Mouse (Mus musculus) neural tube, embryonic 13.5 days (tissue): ENCODE measurements around the gene Lsamp. TPM values are rescaled to one million over a fixed set of nuclear protein-coding genes. Genes with fewer than 3 reads are reported as not detected.

Experiments used
- ATAC-seq: fragments of 200-750 bp; cut with Nextera tagmentation; 2 replicates; pipeline ENCODE4 v1.8.0; 2017; ENCODE audit warnings: low read depth, mild to moderate bottlenecking, moderate TSS enrichment, moderate library complexity
- H3K27ac ChIP-seq: fragments of 300-500 bp; sonication (generic); replicated peaks from 2 replicates; pipeline ENCODE4 v1.5.1; 2015; ENCODE audit warnings: moderate library complexity, mild to moderate bottlenecking, inconsistent platforms
- H3K27me3 ChIP-seq: fragments of 300-500 bp; sonication (generic); 2 replicates; pipeline ENCODE4 v1.6.1; 2015; ENCODE audit warnings: mild to moderate bottlenecking, inconsistent platforms
- H3K36me3 ChIP-seq: fragments of 300-500 bp; sonication (generic); 2 replicates; pipeline ENCODE4 v1.6.1; 2015; ENCODE audit warnings: mild to moderate bottlenecking, inconsistent platforms
- H3K4me1 ChIP-seq: fragments of 300-500 bp; sonication (generic); replicated peaks from 2 replicates; pipeline ENCODE4 v1.6.1; 2015; ENCODE audit warnings: inconsistent platforms
- H3K4me2 ChIP-seq: fragments of 300-500 bp; sonication (generic); 2 replicates; pipeline ENCODE4 v1.6.1; 2015; ENCODE audit warnings: inconsistent platforms, mild to moderate bottlenecking, moderate library complexity
- H3K4me3 ChIP-seq: fragments of 300-500 bp; sonication (generic); 2 replicates; pipeline ENCODE4 v1.5.1; 2015; ENCODE audit warnings: mild to moderate bottlenecking, inconsistent platforms
- H3K9ac ChIP-seq: fragments of 300-500 bp; sonication (generic); 2 replicates; pipeline ENCODE4 v1.6.1; 2015; ENCODE audit warnings: moderate library complexity, mild to moderate bottlenecking, inconsistent platforms
- H3K9me3 ChIP-seq: fragments of 300-500 bp; sonication (generic); 2 replicates; pipeline ENCODE4 v1.6.1; 2016; ENCODE audit warnings: inconsistent platforms
- WGBS: fragments of 180-500 bp; shearing (Covaris S2); methylation state at CpG from one replicate; pipeline ENCODE4 v1.1.7; 2015; 5-methylcytosine and 5-hydroxymethylcytosine counted together
- polyA plus RNA-seq: library from polyadenylated mRNA; unstranded; fragments of >200 nt; fragmentation: Nextera tagmentation; extraction: Ambion mirVana; gene quantifications from 2 replicates; pipeline ENCODE4 v1.2.1, GENCODE M21; 2015

The Lsamp gene
- polyA plus RNA-seq, 1 experiment from 2014 or later, result 56.5 TPM

GRCm38 (mm10) chr16:40713725-40714124, 729.6 kb downstream of the Lsamp start:
- 45% methylated on average over 3 of the region's 3 CpGs for WGBS
- Histone ChIP-seq H3K36me3 (no peaks in the 10 kb centered on the region), H3K9me3 (no peaks in the 10 kb centered on the region), H3K4me3 (no peak overlapping the region), H3K27ac (no peak overlapping the region), H3K4me2 (no peak overlapping the region), H3K27me3 (no peaks in the 10 kb centered on the region), H3K4me1 (peaks cover 20% of the 10 kb centered on the region), H3K9ac (no peak overlapping the region)
- 0 out of 2 replicates have a peak, but pooled peaks have one; percentile 50 for ATAC-seq

- Histone ChIP-seq H3K4me2 (no peak overlapping the region), H3K4me1 (0 out of 2 replicates have a peak, but pooled peaks cover 4% of the 10 kb centered on the region), H3K9me3 (no peaks in the 10 kb centered on the region), H3K27ac (no peak overlapping the region), H3K9ac (no peak overlapping the region), H3K36me3 (no peaks in the 10 kb centered on the region), H3K27me3 (no peaks in the 10 kb centered on the region), H3K4me3 (no peak overlapping the region)
- WGBS, result 39% methylated on average over 6 of the region's 6 CpGs
- ATAC-seq, result no peak
Measured at GRCm38 (mm10) chr16:40739015-40739414, 754.9 kb downstream of the Lsamp start.

- Histone ChIP-seq H3K36me3 (no peaks in the 10 kb centered on the region), H3K27ac (no peak overlapping the region), H3K4me2 (no peak overlapping the region), H3K4me1 (0 out of 2 replicates have a peak, but pooled peaks cover 4% of the 10 kb centered on the region), H3K9ac (no peak overlapping the region), H3K4me3 (no peak overlapping the region), H3K9me3 (no peaks in the 10 kb centered on the region), H3K27me3 (no peaks in the 10 kb centered on the region)
- 53% methylated on average over 6 of the region's 6 CpGs for WGBS
- ATAC-seq, result no peak
Measured at GRCm38 (mm10) chr16:40739771-40740170, 755.6 kb downstream of the Lsamp start.

GRCm38 (mm10) chr16:40740273-40740672, 756.1 kb downstream of the Lsamp start:
- Histone ChIP-seq H3K36me3 (no peaks in the 10 kb centered on the region), H3K27ac (no peak overlapping the region), H3K4me3 (no peak overlapping the region), H3K27me3 (no peaks in the 10 kb centered on the region), H3K9ac (no peak overlapping the region), H3K4me2 (no peak overlapping the region), H3K4me1 (0 out of 2 replicates have a peak, but pooled peaks cover 4% of the 10 kb centered on the region), H3K9me3 (no peaks in the 10 kb centered on the region)
- 64% methylated on average over 8 of the region's 8 CpGs for WGBS
- no peak for ATAC-seq

GRCm38 (mm10) chr16:40827191-40827590, 843.0 kb downstream of the Lsamp start:
- no peaks in the 10 kb centered on the region for H3K36me3 ChIP-seq
- 89% methylated on average over 1 of the region's 1 CpGs for WGBS
- no peaks in the 10 kb centered on the region for H3K9me3 ChIP-seq
- no peak overlapping the region for H3K9ac ChIP-seq
- H3K4me1 ChIP-seq, result no peaks in the 10 kb centered on the region
- H3K4me3 ChIP-seq, result no peak overlapping the region
- no peak overlapping the region for H3K4me2 ChIP-seq
- H3K27ac ChIP-seq, result no peak overlapping the region
- H3K27me3 ChIP-seq, result no peaks in the 10 kb centered on the region
- ATAC-seq, result no peak

GRCm38 (mm10) chr16:40831536-40831935, 847.4 kb downstream of the Lsamp start:
- Histone ChIP-seq H3K9me3 (no peaks in the 10 kb centered on the region), H3K9ac (no peak overlapping the region), H3K4me1 (no peaks in the 10 kb centered on the region), H3K27me3 (no peaks in the 10 kb centered on the region), H3K36me3 (no peaks in the 10 kb centered on the region), H3K4me3 (no peak overlapping the region), H3K4me2 (no peak overlapping the region), H3K27ac (no peak overlapping the region)
- ATAC-seq, result no peak

- no peaks in the 10 kb centered on the region for H3K27me3 ChIP-seq
- no peak overlapping the region for H3K9ac ChIP-seq
- 53% methylated on average over 1 of the region's 1 CpGs for WGBS
- H3K36me3 ChIP-seq, result no peaks in the 10 kb centered on the region
- ATAC-seq, result 0 out of 2 replicates have a peak, but pooled peaks have one; percentile 50
- no peak overlapping the region for H3K27ac ChIP-seq
- no peak overlapping the region for H3K4me2 ChIP-seq
- no peaks in the 10 kb centered on the region for H3K9me3 ChIP-seq
- no peak overlapping the region for H3K4me3 ChIP-seq
- no peaks in the 10 kb centered on the region for H3K4me1 ChIP-seq
Measured at GRCm38 (mm10) chr16:40841765-40842164, 857.6 kb downstream of the Lsamp start.

GRCm38 (mm10) chr16:40866733-40867132, 882.6 kb downstream of the Lsamp start:
- H3K9me3 ChIP-seq, result no peaks in the 10 kb centered on the region
- H3K27me3 ChIP-seq, result no peaks in the 10 kb centered on the region
- no peak overlapping the region for H3K4me2 ChIP-seq
- no peaks in the 10 kb centered on the region for H3K36me3 ChIP-seq
- no peak for ATAC-seq
- H3K4me3 ChIP-seq, result no peak overlapping the region
- H3K9ac ChIP-seq, result no peak overlapping the region
- no peaks in the 10 kb centered on the region for H3K4me1 ChIP-seq
- no peak overlapping the region for H3K27ac ChIP-seq

GRCm38 (mm10) chr16:40878301-40878700, 894.1 kb downstream of the Lsamp start:
- Histone ChIP-seq H3K27me3 (no peaks in the 10 kb centered on the region), H3K9me3 (no peaks in the 10 kb centered on the region), H3K4me2 (no peak overlapping the region), H3K36me3 (no peaks in the 10 kb centered on the region), H3K4me1 (no peaks in the 10 kb centered on the region), H3K27ac (no peak overlapping the region), H3K4me3 (no peak overlapping the region), H3K9ac (no peak overlapping the region)
- ATAC-seq, result no peak
- 73% methylated on average over 4 of the region's 4 CpGs for WGBS

- Histone ChIP-seq H3K4me1 (no peaks in the 10 kb centered on the region), H3K4me3 (no peak overlapping the region), H3K36me3 (no peaks in the 10 kb centered on the region), H3K27me3 (no peaks in the 10 kb centered on the region), H3K4me2 (no peak overlapping the region), H3K27ac (no peak overlapping the region), H3K9me3 (no peaks in the 10 kb centered on the region), H3K9ac (no peak overlapping the region)
- ATAC-seq, result no peak
- WGBS, result 79% methylated on average over 5 of the region's 5 CpGs
Measured at GRCm38 (mm10) chr16:40881942-40882341, 897.8 kb downstream of the Lsamp start.

- H3K9ac ChIP-seq, result no peak overlapping the region
- H3K4me2 ChIP-seq, result no peak overlapping the region
- H3K9me3 ChIP-seq, result no peaks in the 10 kb centered on the region
- peaks cover 7% of the 10 kb centered on the region; the same call in 1 of the 2 replicates for H3K4me1 ChIP-seq
- no peaks in the 10 kb centered on the region for H3K36me3 ChIP-seq
- H3K27ac ChIP-seq, result no peak overlapping the region
- H3K27me3 ChIP-seq, result no peaks in the 10 kb centered on the region
- 49% methylated on average over 7 of the region's 7 CpGs for WGBS
- no peak for ATAC-seq
- no peak overlapping the region for H3K4me3 ChIP-seq
Measured at GRCm38 (mm10) chr16:40891338-40891737, 907.2 kb downstream of the Lsamp start.

- no peak for ATAC-seq
- H3K4me3 ChIP-seq, result no peak overlapping the region
- whole genome bisulfite sequencing, result 49% methylated on average over 4 of the region's 4 CpGs
- H3K9me3 ChIP-seq, result no peaks in the 10 kb centered on the region
- H3K36me3 ChIP-seq, result no peaks in the 10 kb centered on the region
- H3K4me1 ChIP-seq, result no peaks in the 10 kb centered on the region
- no peak overlapping the region for H3K27ac ChIP-seq
- H3K27me3 ChIP-seq, result no peaks in the 10 kb centered on the region
- no peak overlapping the region for H3K4me2 ChIP-seq
- H3K9ac ChIP-seq, result no peak overlapping the region
Measured at GRCm38 (mm10) chr16:40897768-40898327, 913.7 kb downstream of the Lsamp start.

- Histone ChIP-seq H3K36me3 (no peaks in the 10 kb centered on the region), H3K27ac (no peak overlapping the region), H3K4me1 (no peaks in the 10 kb centered on the region), H3K9me3 (no peaks in the 10 kb centered on the region), H3K4me2 (no peak overlapping the region), H3K4me3 (no peak overlapping the region), H3K27me3 (no peaks in the 10 kb centered on the region), H3K9ac (no peak overlapping the region)
- WGBS, result 74% methylated on average over 1 of the region's 1 CpGs
- ATAC-seq, result no peak
Measured at GRCm38 (mm10) chr16:40907892-40908291, 923.7 kb downstream of the Lsamp start.
